Mouse (Mus musculus): ENCODE data around the gene Spin4. TPM values are rescaled to one million over a fixed set of nuclear protein-coding genes. Genes with fewer than 3 reads are reported as not detected.

Spin4 gene
- polyA plus RNA-seq (2015; fragmentation: Nextera tagmentation; extraction: Ambion mirVana), result 1.1 TPM in 2 replicates

- DNase-seq (ENCODE audit: low spot score), result peak; percentile 10
Observed at GRCm38 (mm10) chrX:95026361-95026892, at the start of gene Spin4. Gene Spin4, minus strand, starts transcription at chrX:95026682.

DNA sequence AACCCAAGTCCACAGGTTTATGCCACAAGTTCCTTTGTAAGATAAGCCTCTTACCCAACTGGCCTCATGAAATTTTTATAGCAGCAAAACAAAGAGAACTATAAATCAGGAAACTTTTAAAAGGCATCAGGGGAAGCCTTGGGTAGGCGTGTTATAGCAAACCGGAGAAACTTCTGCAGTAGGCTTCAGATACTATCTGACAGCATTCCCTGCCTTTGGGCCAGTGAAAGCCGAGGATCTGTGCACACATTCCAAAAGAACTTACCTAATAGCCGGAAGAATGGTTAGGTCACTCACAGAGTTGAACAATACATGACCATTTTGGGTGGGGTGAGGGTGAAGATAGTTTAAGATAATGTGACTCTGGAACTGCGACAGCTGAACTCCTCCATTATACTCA, 1.4 kb upstream of the Spin4 start:
- DNase-seq (ENCODE audit: low spot score), result no peak

DNA sequence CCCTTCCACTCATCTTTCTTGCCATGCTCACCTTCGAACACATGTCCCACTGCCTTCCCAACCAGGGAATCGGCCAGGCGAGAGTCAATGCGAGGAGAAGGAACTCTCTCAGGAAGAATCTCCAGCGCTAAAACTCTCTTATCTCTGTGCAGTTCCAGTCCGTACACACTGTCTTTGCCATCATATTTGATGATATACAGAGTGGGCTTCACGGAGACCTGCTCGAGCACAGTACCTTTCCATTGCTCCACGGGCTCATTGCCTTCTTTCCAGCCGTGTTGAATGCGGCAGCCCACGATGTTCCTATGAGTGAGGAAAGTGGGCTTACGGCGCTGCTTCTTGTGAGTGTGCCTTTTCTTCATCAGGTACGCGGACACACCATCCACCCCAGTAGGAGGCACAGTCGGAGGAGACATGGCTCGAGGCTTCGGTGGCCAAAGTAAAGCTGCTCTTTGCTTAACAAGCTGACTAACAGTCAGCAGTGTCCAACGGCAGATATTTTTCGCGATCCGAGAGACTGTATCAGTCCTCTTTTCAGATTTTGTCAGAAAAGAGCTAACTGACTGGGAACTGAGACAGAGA, 612 bp downstream of the Spin4 start:
- no peak for DNase-seq (ENCODE audit: low spot score)

- peak; percentile 53 for DNase-seq (ENCODE audit: low spot score)
Observed at GRCm38 (mm10) chrX:95012033-95012432, 14.4 kb downstream of the Spin4 start.

DNA sequence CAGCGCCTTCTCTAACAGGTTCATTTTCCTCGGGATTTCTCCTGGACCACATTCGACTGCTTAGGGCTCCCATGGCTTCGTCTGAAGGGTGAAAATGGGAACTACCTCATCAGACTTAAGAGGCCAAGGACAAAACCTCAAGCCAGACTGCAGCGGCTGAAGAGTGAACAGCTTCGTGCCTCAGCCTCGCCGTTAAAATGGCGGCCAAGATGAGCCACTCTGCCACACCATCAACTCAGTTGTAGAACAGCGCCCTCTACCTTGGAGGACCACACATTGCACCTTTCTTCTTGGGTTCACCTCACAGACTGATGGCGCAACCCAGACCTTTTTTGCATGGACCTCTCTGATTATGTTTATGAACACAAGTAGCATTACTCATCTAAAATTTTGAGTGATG, 27.6 kb downstream of the Spin4 start:
- no peak for DNase-seq (ENCODE audit: low spot score)

DNA sequence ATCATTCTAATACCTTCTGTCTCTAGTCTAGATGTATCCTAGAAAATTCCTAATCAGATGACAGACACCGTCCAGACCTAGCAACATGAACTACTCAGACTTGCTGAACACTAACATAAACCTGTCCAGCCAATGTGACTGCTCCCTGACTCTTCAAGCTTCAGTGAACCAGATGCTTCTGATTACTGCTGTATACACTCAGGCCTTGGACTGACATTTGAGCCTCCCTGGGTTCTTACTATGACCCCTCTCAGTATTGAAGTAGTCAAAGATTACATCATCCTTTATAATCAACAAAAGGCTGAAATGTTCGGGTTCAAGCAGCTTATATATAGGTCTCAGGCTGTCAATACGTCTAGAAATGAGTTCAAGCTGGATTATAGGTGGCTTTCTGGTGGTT, 32.4 kb downstream of the Spin4 start:
- DNase-seq (ENCODE audit: low spot score), result no peak

DNA sequence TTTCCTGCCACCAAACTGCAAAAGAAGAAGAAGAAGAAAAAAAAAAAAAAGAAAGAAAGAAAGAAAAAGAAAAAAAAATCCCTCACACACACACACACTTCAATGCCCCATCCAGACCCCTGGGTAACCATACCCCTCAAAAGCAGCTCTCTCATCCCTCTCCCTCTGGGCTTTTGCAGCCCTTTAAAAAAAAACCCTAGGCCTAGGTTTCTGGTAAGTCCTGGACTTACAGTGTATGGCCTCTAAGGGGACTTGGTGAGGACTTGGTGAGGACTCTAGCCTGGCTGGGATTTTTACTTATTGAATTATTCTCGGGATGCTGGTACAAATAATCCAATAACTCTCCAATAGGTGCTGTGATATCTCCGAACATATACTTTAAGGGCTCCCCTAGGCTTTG, 35.6 kb downstream of the Spin4 start:
- DNase-seq (ENCODE audit: low spot score), result no peak

GRCm38 (mm10) chrX:94990080-94990825, 36.2 kb downstream of the Spin4 start:
- DNase-seq (ENCODE audit: low spot score), result peak; percentile 5

Other genes starting within 250 kb of the Spin4 start
- 2.2 and 2.3 TPM in 2 replicates for gene Arhgef9, start 170.2 kb upstream of the Spin4 start, polyA plus RNA-seq (2015; fragmentation: Nextera tagmentation; extraction: Ambion mirVana)

Measured in thymus, postnatal 0 days (tissue).